Mouse (Mus musculus) c-Kit-positive CD71-positive TER-119-positive erythroid progenitor cells, embryonic 14.5 days (primary cell): ENCODE measurements around the gene Atp10a.
"Not testable (repeated sequence)": the region's sequence is repeated elsewhere in the genome, so short reads cannot be mapped to it uniquely, and the experiment has no call there.

Source experiments
- DNase-seq: peaks from one replicate; pipeline ENCODE4 v3.0.0-alpha.2; 2013; ENCODE audit warnings: low spot score

Atp10a gene

DNA sequence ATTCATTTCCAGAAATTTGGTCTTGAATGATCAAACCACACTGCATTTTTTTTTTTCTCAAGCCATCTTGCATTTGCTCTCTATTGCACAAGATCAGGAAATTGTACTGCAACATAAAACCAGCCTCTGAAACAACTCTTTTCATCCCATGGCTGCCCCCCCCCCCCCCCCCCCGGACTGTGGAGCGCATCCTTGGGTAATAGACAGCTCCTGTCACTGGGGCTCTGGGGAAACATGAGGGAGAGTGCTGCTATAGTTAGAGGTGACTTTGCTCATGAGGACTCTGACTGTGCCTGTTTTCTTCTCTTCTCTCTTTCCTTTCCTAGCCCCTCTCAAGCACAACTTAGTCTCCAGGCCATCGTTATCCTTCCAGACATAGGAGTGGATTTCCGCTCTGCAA, 131.6 kb downstream of the Atp10a start:
- no peak for DNase-seq

DNA sequence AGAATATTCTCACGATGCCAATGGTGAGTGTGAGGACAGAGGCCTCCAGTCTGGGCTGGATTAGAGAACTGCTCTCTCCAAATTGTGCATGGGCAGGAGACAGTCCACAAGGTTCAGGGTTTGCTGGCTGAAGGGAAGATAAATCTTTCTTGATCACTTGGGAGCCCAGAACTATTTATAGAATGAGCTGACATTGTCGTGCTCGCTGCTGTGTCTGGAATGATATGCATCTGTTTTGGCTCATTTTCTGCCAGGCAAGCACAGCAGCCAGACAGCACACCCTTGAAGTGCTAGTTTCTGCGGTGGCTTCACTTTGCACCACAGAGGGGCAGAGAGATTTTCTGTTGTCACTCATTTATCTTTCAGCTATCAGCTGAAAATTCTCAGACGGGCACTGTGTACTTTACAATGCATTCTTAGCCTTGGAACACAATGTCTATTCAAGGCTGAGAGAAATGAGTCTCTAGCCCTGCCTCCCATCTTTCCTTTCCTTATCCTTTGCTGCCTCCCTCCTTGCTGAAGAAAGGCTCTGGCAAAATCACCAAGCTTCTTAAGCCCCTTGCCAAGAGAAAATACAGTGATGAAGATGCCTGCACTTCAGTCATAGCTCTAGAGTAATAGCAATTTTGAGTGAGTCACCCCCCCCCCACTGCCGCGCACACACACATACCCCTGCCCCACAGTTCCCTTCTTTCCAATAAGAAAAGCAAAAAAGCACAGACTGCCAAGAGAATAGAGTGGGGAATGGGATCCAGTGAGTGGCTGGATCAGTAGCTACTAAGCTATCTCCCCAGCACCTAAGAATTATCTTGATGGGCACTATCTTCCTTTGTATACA, 132.7 kb downstream of the Atp10a start:
- DNase-seq, result no peak

DNA sequence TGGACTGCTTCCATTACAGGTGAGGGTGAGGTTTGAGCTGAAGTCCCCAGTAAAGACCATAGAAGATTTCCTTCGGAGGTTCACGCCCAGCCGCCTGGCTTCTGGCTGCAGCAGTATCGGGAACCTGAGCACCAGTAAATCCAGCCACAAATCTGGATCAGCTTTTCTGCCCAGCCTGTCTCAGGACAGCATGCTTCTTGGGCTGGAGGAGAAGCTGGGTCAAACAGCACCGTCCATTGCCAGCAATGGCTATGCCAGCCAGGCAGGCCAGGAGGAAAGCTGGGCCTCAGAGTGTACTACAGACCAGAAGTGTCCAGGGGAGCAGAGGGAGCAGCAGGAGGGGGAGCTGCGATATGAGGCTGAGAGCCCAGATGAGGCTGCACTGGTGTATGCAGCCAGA, 141.3 kb downstream of the Atp10a start:
- no peak for DNase-seq

DNA sequence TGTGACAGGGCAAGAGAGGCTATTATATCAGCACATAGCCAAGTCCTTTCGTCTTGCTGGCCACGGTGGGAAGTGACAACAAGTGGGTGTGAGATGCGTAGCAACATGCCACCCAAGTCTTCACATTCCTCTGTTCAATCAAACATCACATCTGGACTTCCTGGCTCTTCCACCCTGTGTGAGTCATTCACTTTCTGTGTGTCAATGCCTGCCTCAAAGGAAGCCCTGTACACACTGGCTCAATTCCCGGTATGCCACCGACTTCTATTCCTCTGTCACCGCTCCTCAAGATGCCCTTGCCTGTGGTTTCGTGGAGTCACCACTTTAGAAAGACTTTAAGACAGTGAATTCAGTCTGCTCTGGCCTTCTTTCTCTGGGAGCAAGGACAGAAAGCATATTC, 144.9 kb downstream of the Atp10a start:
- no peak for DNase-seq

DNA sequence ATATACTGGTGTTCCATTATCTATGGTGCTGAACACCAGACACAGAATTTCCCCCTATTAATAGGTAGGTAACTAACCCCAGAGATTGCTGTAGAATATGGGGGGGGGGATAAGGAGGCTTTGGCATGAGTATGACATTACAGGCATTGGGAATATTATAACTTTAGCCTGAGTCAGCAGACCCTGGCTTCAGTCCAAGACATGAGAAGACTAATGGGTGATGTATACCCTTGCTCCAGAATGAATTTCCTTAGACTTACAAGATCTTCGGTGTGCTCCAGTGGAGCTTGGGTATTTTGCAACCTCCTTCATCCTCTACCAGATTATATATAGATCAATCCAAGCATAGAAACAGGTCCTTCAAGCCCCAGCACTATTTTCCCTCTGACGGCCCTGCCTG, 145.8 kb downstream of the Atp10a start:
- DNase-seq, result no peak

DNA sequence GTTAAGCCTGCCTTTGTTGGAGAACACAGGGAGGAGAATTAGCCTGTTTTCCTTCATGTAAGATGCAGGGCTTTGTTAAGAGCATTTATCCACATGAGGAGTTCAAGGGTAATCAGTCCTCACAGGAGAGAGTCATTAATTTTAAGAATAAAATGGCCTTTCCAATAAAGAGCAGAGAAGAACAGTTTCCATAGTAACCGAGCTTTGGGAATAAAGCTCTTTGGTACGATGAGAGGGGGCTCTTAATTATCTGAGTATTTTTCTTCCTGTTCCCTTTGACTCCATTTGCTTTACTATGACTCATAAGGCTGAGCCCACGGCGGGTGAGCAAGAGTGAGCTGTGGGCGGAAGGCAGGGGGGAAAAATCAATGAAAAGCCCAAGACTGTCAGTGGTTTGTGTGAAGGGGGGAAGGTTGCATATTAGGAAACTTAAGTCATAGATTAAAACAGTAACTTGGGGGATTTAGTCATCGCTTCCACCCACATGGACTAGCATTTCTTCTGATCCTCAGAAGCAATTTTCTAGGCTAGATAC, 166.2 kb downstream of the Atp10a start:
- no peak for DNase-seq

DNA sequence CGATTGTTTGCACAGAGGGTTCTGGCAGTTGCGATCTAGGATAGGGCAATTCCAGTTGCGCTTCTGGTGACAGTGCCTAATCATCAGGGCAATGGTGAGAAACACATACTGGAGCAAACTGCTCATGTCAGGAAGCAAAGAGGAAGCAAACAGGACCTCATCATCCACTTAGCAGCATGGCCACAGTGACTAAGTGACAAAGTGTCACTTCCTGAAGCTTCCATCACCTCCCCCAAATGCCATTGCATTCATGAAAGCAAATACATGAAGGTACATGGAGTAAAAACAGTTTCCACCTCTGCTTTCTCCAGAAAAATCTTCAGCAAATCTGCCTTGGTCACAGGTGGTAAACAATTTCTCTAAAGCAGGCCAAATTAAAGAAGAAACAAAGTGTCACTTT, 168.7 kb downstream of the Atp10a start:
- DNase-seq, result no peak

DNA sequence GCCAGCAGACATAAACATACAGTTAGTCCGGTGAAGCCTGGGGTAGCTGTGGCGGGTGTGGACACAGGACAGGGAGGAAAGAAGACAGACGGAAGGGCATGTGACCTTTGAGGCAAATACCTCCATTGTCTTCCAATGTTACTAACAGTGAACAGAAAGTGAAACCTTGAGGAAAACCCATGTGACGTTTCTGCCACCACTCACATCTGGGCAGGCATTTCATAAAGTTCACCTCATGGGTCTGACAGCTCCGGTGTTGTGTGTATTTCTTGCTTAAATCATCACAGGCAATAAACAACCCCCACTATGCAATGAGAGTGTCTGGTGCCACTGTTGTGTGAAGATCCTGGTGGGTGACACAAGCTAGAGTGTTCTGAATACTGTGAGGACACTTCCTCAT, 173.1 kb downstream of the Atp10a start:
- no peak for DNase-seq

DNA sequence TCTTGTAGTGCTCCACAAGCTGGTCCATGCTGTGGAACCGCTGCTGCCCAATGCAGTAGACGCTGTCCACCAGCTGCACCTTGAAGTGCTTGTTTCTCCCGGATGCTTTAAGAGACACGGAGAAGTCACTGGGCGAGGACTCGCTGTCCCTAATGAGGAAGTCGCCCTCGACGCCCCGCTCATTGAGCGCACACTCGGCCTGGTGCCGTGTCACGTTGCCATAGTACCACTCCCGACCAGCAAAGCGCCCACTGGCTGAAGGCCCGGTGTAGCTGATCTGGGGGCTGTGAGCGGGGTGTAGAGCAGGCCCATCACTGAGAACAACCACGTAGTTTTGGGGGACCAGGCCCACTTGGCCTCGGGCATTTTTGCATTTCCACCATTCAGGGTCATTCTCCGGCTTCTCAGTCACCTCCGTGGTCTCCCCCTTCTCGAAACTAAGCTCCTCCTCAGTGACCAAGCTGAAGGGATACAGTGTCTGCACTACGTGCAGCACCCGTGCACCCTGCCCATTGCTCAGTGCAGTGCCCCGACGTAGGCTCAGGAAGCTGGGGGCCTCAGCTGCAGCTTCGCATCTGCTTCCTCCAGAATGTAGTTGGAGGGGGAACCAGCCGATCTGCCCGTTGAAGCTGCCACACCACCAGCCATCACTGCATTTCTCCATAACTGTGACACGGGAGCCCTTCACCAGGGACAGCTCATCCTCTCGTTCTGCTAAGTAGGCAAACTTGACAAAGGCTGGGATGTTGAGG, 181.1 kb downstream of the Atp10a start:
- not testable (repeated sequence) for DNase-seq

DNA sequence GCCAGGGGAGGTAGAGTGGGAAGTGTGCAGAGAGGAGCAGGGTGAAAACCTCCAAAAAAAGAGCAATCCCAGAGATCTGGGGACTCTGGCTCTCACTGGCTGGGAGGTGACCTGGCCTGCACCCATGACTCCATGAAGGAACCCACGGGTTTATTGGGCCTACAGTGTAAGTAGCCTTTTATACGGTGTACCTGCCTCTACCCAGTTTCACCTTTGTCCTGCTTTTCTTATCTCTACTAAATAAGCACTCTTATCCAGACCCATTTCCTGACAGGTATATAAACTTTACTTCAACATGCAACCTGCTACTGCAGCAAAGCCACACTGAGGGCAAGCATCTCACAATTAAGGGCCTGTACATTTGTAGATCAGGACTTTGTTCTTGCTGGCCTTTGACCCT, 184.4 kb downstream of the Atp10a start:
- DNase-seq, result no peak

DNA sequence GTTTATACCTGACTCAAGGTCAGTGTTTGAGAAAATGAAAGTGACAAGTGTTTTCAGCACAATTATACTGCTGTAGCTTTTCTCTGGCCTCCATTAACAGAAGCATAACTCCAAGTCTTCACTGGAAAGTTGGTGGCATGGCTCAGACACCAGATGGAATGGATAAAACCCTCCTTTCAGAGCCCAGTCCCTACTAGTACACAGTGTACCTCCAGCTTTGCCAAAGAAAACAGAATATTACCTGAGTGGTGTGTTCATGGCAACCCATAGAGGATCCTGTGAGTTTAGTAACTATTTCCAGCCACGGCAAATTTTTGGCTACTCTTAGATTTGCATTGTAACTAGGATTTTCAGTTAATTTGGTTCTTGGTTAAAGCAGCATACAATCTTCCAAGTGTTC, 185.1 kb downstream of the Atp10a start:
- no peak for DNase-seq

DNA sequence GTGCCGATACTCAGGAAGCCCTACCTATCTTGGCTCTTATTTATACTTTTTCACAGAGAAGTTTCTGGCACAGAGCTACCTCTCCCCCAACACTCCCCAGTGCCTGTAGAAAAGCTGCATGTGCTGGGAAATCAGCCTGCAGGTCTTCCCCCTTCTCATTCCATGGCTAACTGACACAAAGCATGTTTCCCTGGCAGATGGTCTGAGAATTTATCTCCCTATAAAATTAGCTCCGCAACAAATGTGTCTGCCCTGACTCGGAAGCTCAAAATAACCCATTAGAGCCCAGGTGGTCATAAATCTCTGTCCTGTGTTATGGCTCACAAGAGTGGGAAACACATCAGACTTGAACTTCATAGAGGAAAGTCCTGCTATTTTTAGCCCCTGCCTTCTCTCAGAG, 186.9 kb downstream of the Atp10a start:
- DNase-seq, result no peak

DNA sequence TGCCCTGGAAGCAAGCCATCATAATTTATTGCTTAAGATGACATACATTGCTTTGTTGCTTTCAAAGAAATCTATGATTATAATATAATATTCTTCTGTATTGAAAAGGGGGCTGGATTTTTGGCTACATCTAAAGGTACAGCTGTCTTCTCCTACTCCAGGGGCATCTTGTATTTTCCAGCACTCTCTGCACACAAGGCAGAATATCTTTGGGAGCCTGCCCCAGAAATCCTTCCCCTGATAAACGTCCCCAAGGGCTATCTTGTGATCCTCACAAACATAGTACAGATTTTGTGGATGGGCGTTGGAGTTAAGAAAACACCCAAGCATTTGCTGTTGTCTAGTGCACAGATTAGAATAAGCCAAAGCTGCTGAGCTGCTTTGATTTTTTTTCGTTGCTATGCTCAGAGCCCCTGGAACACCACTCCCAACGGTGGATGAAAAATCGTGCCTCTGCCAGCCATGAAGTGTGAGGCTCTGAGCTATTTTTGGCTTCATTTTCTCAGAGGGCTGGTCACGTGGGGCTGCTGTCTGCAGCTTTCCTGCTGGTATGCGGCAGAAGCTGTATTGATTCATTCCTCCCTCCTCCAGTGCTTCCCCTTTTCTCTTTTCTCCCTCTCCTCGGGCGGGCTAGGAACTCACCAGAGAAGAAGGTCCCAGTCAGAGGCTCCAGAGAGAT, 187.9 kb downstream of the Atp10a start:
- DNase-seq, result no peak

DNA sequence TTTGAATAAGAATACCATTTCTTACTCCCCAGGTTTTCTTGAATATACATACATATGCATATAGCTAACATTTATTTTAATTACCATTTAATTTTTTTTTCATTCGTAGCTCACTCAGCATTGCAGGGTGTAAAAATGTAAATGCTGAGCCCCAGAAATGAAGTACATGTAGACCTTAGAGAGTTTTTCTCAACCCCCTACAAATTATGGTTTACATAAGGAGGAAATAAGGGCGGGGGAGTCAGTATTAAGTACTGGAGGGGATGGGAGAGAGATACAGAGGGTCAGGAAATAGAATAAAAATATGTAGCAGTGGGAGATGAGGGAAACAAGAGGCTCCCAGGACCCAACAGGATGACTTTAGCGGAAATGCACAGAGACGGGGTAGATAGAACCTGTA, 188.5 kb downstream of the Atp10a start:
- DNase-seq, result no peak

DNA sequence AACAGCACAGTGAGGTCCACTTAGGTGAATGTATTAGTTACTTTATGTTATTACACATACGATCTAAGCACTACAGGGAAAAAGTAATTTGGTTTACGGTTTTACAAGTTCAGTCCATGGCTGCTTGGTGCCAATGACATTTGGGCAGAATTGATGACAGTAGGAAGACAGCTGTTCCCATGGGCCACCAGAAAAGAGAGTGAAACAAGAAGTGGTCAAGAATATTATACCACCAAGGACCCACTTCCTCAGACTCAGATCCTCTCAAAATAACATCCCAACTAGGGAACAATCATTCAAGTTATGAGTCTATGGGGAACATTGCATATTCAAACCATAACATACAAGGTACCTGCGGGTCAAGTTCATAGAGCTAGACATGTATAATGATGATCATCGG, 203.0 kb downstream of the Atp10a start:
- DNase-seq, result no peak

DNA sequence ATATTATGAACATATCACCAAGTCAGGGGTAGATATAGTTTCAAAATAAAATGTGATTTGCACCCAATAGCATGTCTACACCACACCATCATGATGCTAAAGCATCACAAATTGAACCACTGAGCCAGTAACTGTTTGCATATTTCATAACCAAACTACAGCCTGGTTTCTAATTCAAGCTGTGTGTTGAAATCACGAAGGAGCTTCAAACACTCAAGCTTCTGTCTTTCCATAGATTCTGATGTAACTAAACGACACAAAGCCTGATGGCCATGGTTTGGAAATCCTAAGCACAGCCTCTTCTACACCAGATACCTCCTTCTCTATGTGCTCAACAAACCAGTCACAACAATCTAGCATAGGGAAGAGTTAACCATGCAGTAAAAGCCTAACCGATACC, 207.2 kb downstream of the Atp10a start:
- no peak for DNase-seq

DNA sequence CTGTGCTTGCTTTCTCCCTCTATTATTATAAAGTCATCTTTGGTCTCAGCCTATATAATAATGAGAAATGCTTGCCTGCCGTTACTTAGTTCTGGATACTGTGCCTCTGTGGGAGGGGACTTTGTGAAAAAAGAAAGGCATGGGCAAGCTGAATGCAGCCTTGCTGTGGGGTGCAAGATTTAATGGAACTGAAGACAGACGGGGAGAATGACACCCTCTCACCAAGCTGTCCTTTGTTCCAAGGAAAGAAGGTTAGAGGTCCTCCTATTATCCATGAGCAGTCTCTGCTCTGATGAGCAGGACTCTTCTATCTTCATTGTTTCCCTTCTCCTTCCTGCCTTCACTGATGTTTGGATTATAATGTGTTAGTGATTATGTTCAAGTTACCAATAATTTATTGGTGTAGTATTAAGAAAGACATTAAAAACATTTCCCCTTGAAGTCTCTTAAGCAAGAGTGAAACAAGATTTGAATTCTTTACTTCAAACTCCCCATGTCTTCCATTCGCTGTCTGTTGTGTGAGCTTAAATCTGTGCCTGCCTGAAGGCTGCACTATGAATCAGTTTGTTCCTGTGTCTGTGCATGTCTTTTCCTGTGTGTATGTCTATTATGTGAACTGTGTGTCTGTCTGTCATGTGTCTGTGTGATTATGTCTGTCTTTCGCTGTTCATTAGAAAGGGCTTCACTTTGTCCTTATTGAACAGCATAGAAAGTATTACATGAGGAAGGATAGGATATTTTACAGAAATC, 211.1 kb downstream of the Atp10a start:
- no peak for DNase-seq

DNA sequence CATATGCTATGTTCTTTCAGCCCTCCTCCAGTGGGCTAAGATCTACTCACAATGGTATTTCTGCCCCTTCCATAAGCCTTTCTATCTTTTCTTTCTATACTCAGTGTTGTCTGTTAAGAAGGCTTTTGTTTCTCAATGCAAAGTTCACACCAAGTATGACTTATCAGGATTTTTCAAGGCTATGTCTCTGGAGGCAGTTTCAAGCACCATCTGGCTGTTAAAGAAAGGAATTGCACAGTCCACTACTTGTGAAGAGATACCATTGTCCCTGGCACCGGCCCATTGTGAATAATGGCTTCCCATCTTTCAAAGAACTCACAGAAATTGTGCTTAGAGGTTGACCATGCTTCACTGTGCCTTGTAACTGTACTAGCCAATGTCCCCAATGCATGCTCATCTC, 214.7 kb downstream of the Atp10a start:
- DNase-seq, result no peak

DNA sequence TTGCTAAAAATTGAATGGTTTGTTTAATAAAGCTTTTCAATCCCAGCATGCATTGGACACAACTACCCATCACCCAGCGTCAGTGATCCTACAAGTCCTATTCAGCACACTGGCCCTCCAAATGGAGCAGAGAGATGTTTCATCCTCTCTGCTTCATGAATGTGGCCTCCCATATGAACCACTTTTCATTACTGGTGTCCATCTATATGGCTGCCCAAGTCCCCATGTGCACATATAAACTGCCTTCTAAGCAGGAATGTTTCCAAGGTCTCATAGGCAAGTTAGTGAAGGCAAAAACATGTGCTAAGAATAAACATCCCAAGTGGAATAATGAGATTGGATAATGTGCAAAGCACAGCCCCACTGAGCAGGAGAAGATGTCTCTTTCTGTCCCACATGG, 217.7 kb downstream of the Atp10a start:
- no peak for DNase-seq
